Mouse (Mus musculus): ENCODE results near the gene Glce. TPM values are rescaled to one million over a fixed set of nuclear protein-coding genes. Genes with fewer than 3 reads are reported as not detected.

Gene Glce
- total RNA-seq, 2 experiments from 2014 or later: 21.7 to 23.0 TPM

DNA sequence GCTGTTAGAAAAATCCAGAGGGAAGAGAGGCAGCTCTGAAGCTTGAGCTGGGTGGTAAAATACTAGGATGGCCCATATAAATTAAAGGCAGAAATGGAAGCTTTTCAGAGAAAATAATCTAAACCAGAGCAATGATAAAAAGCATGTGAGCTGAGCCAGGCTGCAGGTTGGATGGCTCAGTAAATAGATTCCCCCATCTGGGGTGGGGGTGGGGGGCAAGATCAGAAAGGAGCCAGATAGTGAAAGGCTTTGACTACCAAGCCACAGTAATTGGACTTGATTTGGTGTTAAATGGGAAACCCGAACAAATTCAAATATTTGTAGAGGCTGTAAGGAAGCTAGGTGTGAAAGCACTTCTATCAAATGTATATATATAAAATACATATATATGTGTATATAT, 1.8 kb upstream of the Glce start:
- no peak for DNase-seq (ENCODE audit: low spot score in 2 of 2)

DNA sequence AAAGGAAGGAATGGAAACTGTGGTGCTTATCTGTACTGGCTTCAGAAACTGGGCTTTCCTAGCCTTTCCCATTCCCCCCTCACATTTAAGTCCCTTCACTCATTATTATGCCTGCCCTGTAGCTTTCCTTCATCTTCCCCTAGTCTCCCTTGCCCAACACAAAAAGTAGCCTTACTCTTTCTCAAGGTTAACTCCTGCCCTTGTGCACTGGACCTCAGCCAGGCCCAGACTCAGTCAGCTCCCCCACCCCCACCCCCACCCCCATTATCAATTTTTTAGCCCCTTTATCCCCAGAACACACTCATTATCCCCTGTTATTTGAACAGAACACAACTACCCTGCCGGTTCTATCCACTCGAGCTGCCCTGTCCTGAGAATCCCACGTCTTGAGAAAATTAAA, 1.0 kb upstream of the Glce start:
- no peak for DNase-seq (ENCODE audit: low spot score in 2 of 2)

DNA sequence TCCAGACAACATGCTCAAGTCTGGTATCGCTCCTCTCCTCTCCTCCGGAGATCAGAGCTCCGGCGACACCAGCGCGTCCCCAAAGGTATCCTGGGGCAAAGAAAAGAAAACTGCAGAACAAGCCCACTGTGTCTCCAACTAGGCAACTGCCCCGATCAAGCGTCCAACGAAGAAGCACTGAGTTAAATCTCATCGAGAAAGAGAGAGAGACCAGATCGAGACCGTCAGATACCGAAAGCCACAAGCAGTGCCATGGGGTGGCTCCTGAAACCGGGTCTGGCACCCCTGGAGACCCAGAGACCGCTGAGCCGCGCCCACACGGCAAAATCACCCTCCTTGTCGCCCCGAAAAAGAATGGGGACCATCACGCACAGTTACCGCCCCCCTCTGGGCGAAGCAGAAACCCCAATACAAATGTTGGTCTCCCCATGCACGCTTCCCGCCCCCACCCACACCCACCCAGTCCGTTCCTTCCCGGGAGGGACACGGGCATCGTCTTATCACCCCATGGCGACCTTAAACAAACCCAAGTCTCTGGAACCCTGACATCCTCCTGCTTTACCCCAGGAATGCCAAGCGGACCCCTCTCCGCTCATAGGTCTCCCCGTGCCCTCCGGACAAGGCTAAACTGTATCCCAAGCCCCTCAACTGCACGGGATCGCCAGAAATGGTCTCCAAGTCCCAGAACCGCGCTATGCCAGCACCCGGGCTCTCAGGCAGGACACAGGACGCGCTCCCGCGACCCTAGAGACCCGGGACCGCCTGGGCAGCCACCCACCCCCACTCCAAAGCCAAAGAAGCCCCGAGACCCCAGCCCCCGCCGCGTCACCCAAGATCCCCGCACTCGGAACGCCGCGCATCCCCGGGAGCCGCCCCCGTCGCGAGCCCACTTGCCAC, 656 bp downstream of the Glce start:
- peak; percentile 18 to 39 for DNase-seq (ENCODE audit: low spot score in 2 of 2)

GRCm38 (mm10) chr9:62118754-62119153, 3.7 kb downstream of the Glce start:
- DNase-seq (ENCODE audit: low spot score in 2 of 2): no peak

- no peak for DNase-seq (ENCODE audit: low spot score in 2 of 2)
These were observed 6.6 kb downstream of the Glce start for GRCm38 (mm10) chr9:62115826-62116225.

- DNase-seq (ENCODE audit: low spot score in 2 of 2): no peak
These were observed 25.9 kb downstream of the Glce start for GRCm38 (mm10) chr9:62096603-62097002.

DNA sequence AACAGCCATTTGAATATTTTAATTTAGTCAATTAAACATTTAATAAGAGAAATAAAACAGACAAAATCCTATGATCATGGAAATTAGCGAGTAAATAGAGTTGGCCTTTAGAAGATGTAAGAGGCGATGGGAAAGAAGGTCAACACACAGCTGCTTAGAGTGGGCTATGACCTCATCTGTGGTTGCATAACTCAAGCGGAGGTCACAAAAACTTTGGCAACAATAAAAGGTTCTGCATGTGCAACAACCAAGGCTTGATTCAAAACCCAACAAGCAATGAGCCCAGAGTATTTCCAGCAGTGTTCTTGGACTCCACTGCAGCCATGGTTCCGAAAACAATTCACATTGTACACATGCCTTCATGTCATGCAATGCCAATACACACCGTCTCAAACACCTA, 30.9 kb downstream of the Glce start:
- no peak for DNase-seq (ENCODE audit: low spot score in 2 of 2)

GRCm38 (mm10) chr9:62085548-62085947, 36.9 kb downstream of the Glce start:
- no peak for DNase-seq (ENCODE audit: low spot score in 2 of 2)

- DNase-seq (ENCODE audit: low spot score in 2 of 2): no peak
These were observed 37.6 kb downstream of the Glce start for GRCm38 (mm10) chr9:62084896-62085295.

DNA sequence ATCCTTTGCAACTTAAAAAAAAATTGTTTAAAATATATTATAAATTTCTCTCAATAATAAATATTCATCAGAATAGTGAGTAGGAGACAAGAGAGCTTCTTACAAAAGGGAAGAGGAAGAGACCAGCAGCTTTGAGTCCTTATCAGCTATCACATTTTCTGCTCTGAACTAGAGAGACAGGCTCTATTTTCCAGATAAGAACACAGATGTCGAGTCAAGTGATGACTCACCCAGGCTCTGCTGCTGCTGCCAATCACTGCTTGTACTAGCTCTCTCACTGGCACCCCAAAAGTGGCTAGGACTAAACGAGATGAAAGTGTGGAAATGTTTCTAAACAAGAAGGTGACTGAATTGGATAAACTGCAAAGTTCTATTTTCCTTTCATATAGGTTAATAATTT, 39.5 kb downstream of the Glce start:
- no peak for DNase-seq (ENCODE audit: low spot score in 2 of 2)

DNA sequence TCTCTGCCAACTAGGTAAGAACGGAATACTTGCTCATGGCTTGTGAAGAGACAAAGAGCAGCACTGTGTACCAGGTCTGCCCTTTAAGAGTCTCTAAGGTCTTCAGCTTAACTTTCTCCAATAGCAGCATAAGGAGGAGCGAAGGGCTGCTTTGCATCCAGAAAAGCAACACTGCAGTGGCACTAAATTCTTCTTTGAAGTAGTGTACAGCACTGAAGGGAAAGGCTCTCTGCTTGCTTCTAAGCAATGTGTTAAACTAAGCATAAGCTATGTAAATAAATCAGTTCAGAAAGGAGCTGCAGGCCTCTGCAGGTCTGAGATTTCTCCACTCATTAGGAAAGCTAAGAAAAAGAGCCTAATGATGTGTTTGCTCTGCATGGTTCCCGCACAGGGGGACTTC, 40.9 kb downstream of the Glce start:
- DNase-seq (ENCODE audit: low spot score in 2 of 2): no peak

- DNase-seq (ENCODE audit: low spot score in 2 of 2): no peak
These were observed 42.3 kb downstream of the Glce start for GRCm38 (mm10) chr9:62080028-62080760.

- DNase-seq (ENCODE audit: low spot score in 2 of 2): no peak
These were observed 60.2 kb downstream of the Glce start for GRCm38 (mm10) chr9:62062234-62062633.

DNA sequence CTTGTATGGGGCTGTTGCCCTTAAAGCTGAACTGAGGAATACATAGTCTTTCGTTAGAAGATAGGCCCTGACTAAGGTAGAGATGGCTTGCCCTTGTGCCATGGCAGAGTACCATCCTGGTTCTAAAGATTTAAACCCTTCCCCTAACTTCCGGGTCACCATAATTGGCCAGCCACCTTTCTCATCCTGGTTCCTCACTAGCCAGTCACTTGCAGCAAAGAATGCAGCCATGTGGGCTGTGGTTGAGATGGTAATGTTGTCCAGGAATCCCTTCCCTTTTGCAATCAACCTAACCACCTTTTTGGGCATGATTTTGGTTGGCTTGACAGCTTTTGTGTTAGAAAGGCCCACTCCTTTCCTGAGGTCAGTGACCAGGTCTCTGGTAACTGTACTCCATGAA, 62.0 kb downstream of the Glce start:
- DNase-seq (ENCODE audit: low spot score in 2 of 2): no peak

- DNase-seq (ENCODE audit: low spot score in 2 of 2): no peak
These were observed 62.5 kb downstream of the Glce start for GRCm38 (mm10) chr9:62059941-62060340.

DNA sequence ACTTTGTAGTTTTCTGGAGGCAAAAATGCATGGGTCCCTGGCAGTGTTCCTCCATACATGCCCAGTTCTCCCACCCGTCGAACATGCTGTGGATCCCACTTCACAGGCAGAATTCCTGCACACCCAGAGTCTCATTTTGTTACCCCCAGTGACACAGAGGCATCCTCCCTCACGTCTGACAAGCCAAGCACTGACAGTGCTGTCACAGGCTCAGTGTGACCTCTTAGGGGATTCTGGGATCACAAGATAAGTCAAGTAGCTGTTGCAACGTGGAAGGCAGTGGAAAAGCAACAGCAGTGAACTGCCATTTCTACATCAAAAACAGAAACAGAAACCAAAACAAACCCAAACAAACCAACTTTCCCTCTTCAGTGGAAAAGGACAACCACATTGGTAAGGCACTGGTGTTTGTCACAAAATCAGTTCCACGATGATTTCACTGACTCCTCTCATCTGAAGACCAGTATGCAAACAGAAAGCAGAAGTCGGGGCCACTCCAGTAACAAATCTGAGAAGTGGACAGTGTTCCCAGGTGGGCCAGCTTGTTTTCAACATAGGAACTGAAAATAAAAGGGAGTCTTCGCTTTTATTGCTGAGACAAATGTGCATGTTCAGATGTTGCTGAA, 64.5 kb downstream of the Glce start:
- no peak for DNase-seq (ENCODE audit: low spot score in 2 of 2)

DNA sequence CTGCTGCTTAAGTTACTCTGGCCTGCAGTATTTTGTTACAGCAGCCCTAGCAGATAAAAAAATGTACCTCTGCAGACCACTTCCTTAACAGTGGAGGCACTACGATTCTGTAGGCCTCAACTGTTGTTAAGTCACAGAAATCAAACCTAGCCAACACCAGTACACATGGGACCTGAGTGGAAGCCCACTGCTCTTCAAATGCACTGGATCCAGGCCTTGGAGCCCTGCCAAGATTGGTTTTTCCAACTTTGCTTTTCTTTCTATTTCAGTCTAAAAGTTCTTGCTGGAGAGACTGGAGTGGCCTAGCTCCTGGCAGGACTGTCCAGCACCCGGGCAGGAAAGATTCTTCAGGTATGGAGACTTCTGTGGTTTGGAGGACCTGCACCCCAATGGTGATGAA, 66.2 kb downstream of the Glce start:
- no peak for DNase-seq (ENCODE audit: low spot score in 2 of 2)

DNA sequence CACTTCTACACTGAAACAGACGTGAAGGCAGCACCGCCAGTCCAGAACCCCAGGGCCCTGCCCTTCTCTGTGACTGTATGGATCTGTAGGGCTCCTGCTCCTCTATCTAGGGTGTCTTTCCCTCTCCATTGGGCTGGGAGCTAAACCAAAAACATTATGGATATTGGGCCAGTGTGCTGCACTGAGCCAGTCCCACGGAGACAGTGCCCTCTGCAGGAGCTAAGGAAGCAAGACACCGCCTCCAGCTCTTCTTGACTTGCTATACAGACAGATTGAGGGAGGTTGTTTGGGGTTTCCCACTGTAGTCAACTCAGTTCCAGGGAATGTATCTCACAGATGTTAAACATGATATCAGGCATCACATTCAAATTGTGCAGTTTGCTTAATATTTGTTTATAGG, 71.7 kb downstream of the Glce start:
- no peak for DNase-seq (ENCODE audit: low spot score in 2 of 2)

- no peak for DNase-seq (ENCODE audit: low spot score in 2 of 2)
These were observed 73.3 kb downstream of the Glce start for GRCm38 (mm10) chr9:62049166-62049565.

- DNase-seq (ENCODE audit: low spot score in 2 of 2): no peak
These were observed 80.3 kb downstream of the Glce start for GRCm38 (mm10) chr9:62042167-62042566.

GRCm38 (mm10) chr9:62040008-62040608, 82.3 kb downstream of the Glce start:
- peak; percentile 73 to 89 for DNase-seq (ENCODE audit: low spot score in 2 of 2)

DNA sequence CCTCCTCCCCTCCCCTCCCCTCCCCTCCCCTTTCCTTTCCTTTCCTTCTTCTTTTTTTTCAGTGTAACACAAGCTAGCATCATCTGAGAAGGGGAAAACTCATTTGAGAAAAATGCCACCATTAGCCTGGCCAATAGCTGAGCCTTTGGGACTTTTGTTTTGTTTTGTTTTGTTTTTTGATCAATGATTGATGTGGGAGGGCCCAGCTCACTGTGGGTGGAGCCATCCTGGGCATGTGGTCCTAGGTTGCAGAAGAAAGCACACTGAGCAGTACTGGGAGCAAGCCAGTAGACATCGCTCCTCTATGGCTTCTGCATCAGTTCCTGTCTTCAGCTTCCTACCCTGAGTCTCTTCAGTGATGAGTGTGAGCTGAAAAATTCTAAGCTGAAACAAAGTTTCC, 86.6 kb downstream of the Glce start:
- DNase-seq (ENCODE audit: low spot score in 2 of 2): no peak

Measured in gastrocnemius, postnatal 4 days (tissue).